Mouse (Mus musculus): ENCODE data around the gene Mrpl36. TPM values are rescaled to one million over a fixed set of nuclear protein-coding genes. Genes with fewer than 3 reads are reported as not detected.

Gene Mrpl36
- polyA plus RNA-seq, 1 experiment from 2014 or later: 124 TPM

DNA sequence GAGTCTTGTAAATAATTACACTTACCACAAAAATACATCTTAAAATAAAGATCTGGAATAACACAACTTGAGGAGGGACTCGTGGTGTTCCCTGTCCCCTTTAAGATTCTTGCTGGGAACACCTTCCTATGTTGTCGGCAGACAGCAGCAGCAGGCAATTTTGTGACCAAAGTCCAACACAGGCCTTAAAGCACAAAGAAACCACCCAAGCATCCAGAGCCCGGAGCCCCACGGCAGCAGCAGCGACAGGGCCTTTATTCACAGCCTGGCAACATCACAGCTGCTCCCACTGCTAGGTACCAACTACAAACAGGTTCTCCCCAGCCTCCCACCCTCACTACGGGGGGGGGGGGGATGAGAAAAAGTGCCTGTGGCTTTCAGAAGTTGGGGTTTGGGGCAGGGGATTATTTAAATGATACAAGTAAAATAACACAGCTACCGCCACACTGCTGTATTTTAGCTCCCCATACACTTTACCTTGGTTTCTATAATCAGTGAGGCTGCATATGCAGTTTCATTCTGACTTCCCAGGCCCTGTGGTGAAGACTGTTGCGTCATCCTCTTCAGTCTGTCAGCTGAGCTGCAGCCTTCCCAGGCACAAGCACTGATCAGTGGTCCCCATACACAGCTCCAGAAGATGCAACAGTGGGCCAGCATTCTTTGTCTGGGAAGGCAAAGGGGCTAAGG lies 22.8 kb upstream of the Mrpl36 start:
- Histone ChIP-seq H3K4me3 (ENCODE audit: low read length) (no peak overlapping the region), H3K4me2 (ENCODE audit: low read depth, low read length) (no peak overlapping the region), H3K36me3 (ENCODE audit: control insufficient read depth, insufficient read depth, low read length) (no peaks in the 10 kb centered on the region), H3K4me1 (replicated peaks; ENCODE audit: control insufficient read depth, insufficient read depth, low read length) (no peaks in the 10 kb centered on the region), H3K27ac (ENCODE audit: low read length) (no peak overlapping the region), H3K9me3 (ENCODE audit: control insufficient read depth, low read length) (no peaks in the 10 kb centered on the region), H3K27me3 (ENCODE audit: control insufficient read depth, insufficient read depth, low read depth, low read length) (no peaks in the 10 kb centered on the region), H3K9ac (ENCODE audit: low read length) (no peak overlapping the region)
- WGBS: 64% methylated on average over 8 of the region's 8 CpGs
- ATAC-seq (ENCODE audit: low read depth): no peak

GRCm38 (mm10) chr13:73306085-73306410 lies 22.3 kb upstream of the Mrpl36 start:
- Histone ChIP-seq H3K4me3 (ENCODE audit: low read length) (no peak overlapping the region), H3K4me2 (ENCODE audit: low read depth, low read length) (no peak overlapping the region), H3K4me1 (replicated peaks; ENCODE audit: control insufficient read depth, insufficient read depth, low read length) (no peaks in the 10 kb centered on the region), H3K27me3 (ENCODE audit: control insufficient read depth, insufficient read depth, low read depth, low read length) (no peaks in the 10 kb centered on the region), H3K27ac (ENCODE audit: low read length) (no peak overlapping the region), H3K36me3 (ENCODE audit: control insufficient read depth, insufficient read depth, low read length) (no peaks in the 10 kb centered on the region), H3K9ac (ENCODE audit: low read length) (no peak overlapping the region), H3K9me3 (ENCODE audit: control insufficient read depth, low read length) (no peaks in the 10 kb centered on the region)
- 54% methylated on average over 4 of the region's 4 CpGs for WGBS
- no peak for ATAC-seq (ENCODE audit: low read depth)

GRCm38 (mm10) chr13:73306430-73306829 lies 21.9 kb upstream of the Mrpl36 start:
- H3K27ac ChIP-seq (ENCODE audit: low read length): no peak overlapping the region
- no peak overlapping the region for H3K4me3 ChIP-seq (ENCODE audit: low read length)
- WGBS: 75% methylated on average over 4 of the region's 4 CpGs
- H3K9ac ChIP-seq (ENCODE audit: low read length): no peak overlapping the region
- H3K4me1 ChIP-seq (replicated peaks; ENCODE audit: control insufficient read depth, insufficient read depth, low read length): no peaks in the 10 kb centered on the region
- H3K27me3 ChIP-seq (ENCODE audit: control insufficient read depth, insufficient read depth, low read depth, low read length): no peaks in the 10 kb centered on the region
- H3K36me3 ChIP-seq (ENCODE audit: control insufficient read depth, insufficient read depth, low read length): no peaks in the 10 kb centered on the region
- H3K9me3 ChIP-seq (ENCODE audit: control insufficient read depth, low read length): no peaks in the 10 kb centered on the region
- no peak overlapping the region for H3K4me2 ChIP-seq (ENCODE audit: low read depth, low read length)
- no peak for ATAC-seq (ENCODE audit: low read depth)

DNA sequence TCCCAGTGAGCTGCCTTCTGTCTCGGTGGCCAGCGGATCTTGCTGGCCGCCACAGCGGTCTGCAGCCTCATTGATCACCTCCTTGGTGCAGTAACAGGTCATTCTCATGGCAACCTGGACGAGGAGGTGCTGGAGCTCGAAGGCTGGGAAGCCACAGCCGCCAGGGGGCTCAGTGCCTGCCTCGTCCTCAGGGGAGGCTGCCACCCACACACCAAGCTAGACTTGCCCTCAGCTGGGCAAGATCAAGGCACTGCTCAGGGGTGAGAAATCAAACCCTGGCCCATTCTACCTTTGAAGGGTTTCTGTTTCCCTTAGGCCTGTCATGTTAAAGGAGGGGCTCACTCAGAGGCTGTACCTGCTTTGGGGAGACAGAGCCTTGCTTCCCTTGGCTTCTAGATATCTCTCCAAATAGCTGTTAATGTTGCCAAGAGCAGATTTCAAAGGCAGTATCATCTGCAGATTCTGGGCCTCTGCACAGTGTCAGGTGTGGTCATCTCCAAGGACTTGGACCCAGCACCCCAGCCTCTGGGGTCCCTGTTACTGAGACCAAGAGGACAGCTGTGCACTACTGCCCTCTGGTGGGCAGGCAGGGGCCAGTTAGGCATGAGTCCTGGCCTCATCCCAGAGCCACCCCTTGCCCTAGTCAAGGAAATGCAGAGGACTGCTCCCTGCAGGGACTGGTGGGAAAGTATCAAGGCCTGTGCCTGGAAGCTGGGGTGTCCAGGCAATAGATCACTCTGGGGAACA lies 18.0 kb upstream of the Mrpl36 start:
- Histone ChIP-seq H3K27me3 (ENCODE audit: control insufficient read depth, insufficient read depth, low read depth, low read length) (no peaks in the 10 kb centered on the region), H3K9ac (ENCODE audit: low read length) (no peak overlapping the region), H3K4me2 (ENCODE audit: low read depth, low read length) (no peak overlapping the region), H3K27ac (ENCODE audit: low read length) (no peak overlapping the region), H3K36me3 (ENCODE audit: control insufficient read depth, insufficient read depth, low read length) (no peaks in the 10 kb centered on the region), H3K4me3 (ENCODE audit: low read length) (no peak overlapping the region), H3K9me3 (ENCODE audit: control insufficient read depth, low read length) (no peaks in the 10 kb centered on the region), H3K4me1 (replicated peaks; ENCODE audit: control insufficient read depth, insufficient read depth, low read length) (no peaks in the 10 kb centered on the region)
- peak; percentile 67 for ATAC-seq (ENCODE audit: low read depth)
- 12% methylated on average over 8 of the region's 8 CpGs for WGBS

- peaks cover 2% of the 10 kb centered on the region; the same call in 1 of the 2 replicates for H3K9me3 ChIP-seq (ENCODE audit: control insufficient read depth, low read length)
- no peaks in the 10 kb centered on the region for H3K4me1 ChIP-seq (replicated peaks; ENCODE audit: control insufficient read depth, insufficient read depth, low read length)
- peaks cover 35% of the 10 kb centered on the region for H3K36me3 ChIP-seq (ENCODE audit: control insufficient read depth, insufficient read depth, low read length)
- ATAC-seq (ENCODE audit: low read depth): no peak
- no peak overlapping the region for H3K4me3 ChIP-seq (ENCODE audit: low read length)
- H3K27me3 ChIP-seq (ENCODE audit: control insufficient read depth, insufficient read depth, low read depth, low read length): no peaks in the 10 kb centered on the region
- no peak overlapping the region for H3K9ac ChIP-seq (ENCODE audit: low read length)
- H3K27ac ChIP-seq (ENCODE audit: low read length): no peak overlapping the region
- 93% methylated on average over 4 of the region's 4 CpGs for WGBS
- H3K4me2 ChIP-seq (ENCODE audit: low read depth, low read length): no peak overlapping the region
Observed at GRCm38 (mm10) chr13:73320048-73320447, 8.3 kb upstream of the Mrpl36 start.

DNA sequence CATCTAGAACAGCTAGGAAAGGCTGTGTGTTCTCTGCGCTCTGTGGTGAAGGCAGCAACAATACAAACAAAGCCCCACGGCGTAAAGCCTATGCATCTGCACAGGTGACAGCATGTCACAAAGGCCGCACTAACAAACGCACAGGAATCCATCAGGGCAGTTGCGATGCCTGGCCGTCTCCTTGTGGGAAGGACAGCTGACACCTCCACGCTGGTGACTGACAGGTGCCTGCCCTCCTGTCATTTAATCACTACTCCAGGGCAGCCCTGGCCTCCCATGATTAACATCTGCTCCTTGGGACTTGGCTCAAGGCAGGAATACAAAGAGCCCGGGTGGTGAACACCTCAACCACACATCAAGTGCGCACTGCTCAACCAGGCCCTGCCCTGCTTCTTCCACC lies 5.7 kb upstream of the Mrpl36 start:
- ATAC-seq (ENCODE audit: low read depth): no peak
- Histone ChIP-seq H3K4me1 (replicated peaks; ENCODE audit: control insufficient read depth, insufficient read depth, low read length) (peaks cover 9% of the 10 kb centered on the region; the same call in 1 of the 2 replicates), H3K4me3 (ENCODE audit: low read length) (no peak overlapping the region)

GRCm38 (mm10) chr13:73323406-73323805 lies 4.9 kb upstream of the Mrpl36 start:
- Histone ChIP-seq H3K36me3 (ENCODE audit: control insufficient read depth, insufficient read depth, low read length) (peaks cover 21% of the 10 kb centered on the region), H3K9ac (ENCODE audit: low read length) (no peak overlapping the region), H3K27ac (ENCODE audit: low read length) (no peak overlapping the region), H3K4me3 (ENCODE audit: low read length) (no peak overlapping the region), H3K4me2 (ENCODE audit: low read depth, low read length) (no peak overlapping the region), H3K4me1 (replicated peaks; ENCODE audit: control insufficient read depth, insufficient read depth, low read length) (peaks cover 11% of the 10 kb centered on the region; the same call in 1 of the 2 replicates), H3K27me3 (ENCODE audit: control insufficient read depth, insufficient read depth, low read depth, low read length) (no peaks in the 10 kb centered on the region), H3K9me3 (ENCODE audit: control insufficient read depth, low read length) (no peaks in the 10 kb centered on the region)
- no peak for ATAC-seq (ENCODE audit: low read depth)
- 83% methylated on average over 4 of the region's 4 CpGs for WGBS

More for the DNA sequence above, 5.7 kb upstream of the Mrpl36 start:
- Histone ChIP-seq H3K27me3 (ENCODE audit: control insufficient read depth, insufficient read depth, low read depth, low read length) (no peaks in the 10 kb centered on the region), H3K9me3 (ENCODE audit: control insufficient read depth, low read length) (peaks cover 2% of the 10 kb centered on the region; the same call in 1 of the 2 replicates), H3K27ac (ENCODE audit: low read length) (no peak overlapping the region), H3K4me2 (ENCODE audit: low read depth, low read length) (no peak overlapping the region), H3K36me3 (ENCODE audit: control insufficient read depth, insufficient read depth, low read length) (peaks cover 29% of the 10 kb centered on the region), H3K9ac (ENCODE audit: low read length) (no peak overlapping the region)
- WGBS: 82% methylated on average over 10 of the region's 10 CpGs

- ATAC-seq (ENCODE audit: low read depth): peak; percentile 87
- H3K4me3 ChIP-seq (ENCODE audit: low read length): peak overlapping the region; percentile 87
- H3K9me3 ChIP-seq (ENCODE audit: control insufficient read depth, low read length): no peaks in the 10 kb centered on the region
- peaks cover 2% of the 10 kb centered on the region; the same call in 1 of the 2 replicates for H3K36me3 ChIP-seq (ENCODE audit: control insufficient read depth, insufficient read depth, low read length)
- H3K4me1 ChIP-seq (replicated peaks; ENCODE audit: control insufficient read depth, insufficient read depth, low read length): peaks cover 21% of the 10 kb centered on the region
- H3K9ac ChIP-seq (ENCODE audit: low read length): peak overlapping the region; percentile 93
- H3K27ac ChIP-seq (ENCODE audit: low read length): peak overlapping the region; percentile 72
- peak overlapping the region; percentile 93 for H3K4me2 ChIP-seq (ENCODE audit: low read depth, low read length)
- no peaks in the 10 kb centered on the region for H3K27me3 ChIP-seq (ENCODE audit: control insufficient read depth, insufficient read depth, low read depth, low read length)
- WGBS: under 1% methylated on average over 42 of the region's 42 CpGs
Observed at GRCm38 (mm10) chr13:73330844-73331501, 2.7 kb downstream of the Mrpl36 start.

- no peak for ATAC-seq (ENCODE audit: low read depth)
- Histone ChIP-seq H3K9ac (ENCODE audit: low read length) (peak overlapping the region; percentile 93), H3K4me3 (ENCODE audit: low read length) (peak overlapping the region; percentile 87), H3K36me3 (ENCODE audit: control insufficient read depth, insufficient read depth, low read length) (no peaks in the 10 kb centered on the region; the same call in 1 of the 2 replicates), H3K4me1 (replicated peaks; ENCODE audit: control insufficient read depth, insufficient read depth, low read length) (peaks cover 19% of the 10 kb centered on the region), H3K27me3 (ENCODE audit: control insufficient read depth, insufficient read depth, low read depth, low read length) (no peaks in the 10 kb centered on the region), H3K4me2 (ENCODE audit: low read depth, low read length) (peak overlapping the region; percentile 93), H3K27ac (ENCODE audit: low read length) (no peak overlapping the region), H3K9me3 (ENCODE audit: control insufficient read depth, low read length) (no peaks in the 10 kb centered on the region)
- WGBS: 31% methylated on average over 3 of the region's 3 CpGs
Observed at GRCm38 (mm10) chr13:73331736-73332135, 3.4 kb downstream of the Mrpl36 start.
